Mouse (Mus musculus) hindbrain, embryonic 10.5 days (tissue): ENCODE measurements at regions not wholly inside any gene's neighbourhood (a gene's known extent, or its start where the extent isn't known, plus 50 kb on each side); places are given as distances from the start of the nearest gene placed in this dataset.

Source experiments
- DNase-seq: peaks from one replicate; pipeline ENCODE4 v3.0.0-alpha.2; 2017; ENCODE audit warnings: low spot score
- H3K27ac ChIP-seq: fragments of 300-500 bp; sonication (generic); 2 replicates; pipeline ENCODE4 v1.5.1; 2016; ENCODE audit warnings: mild to moderate bottlenecking, moderate library complexity
- H3K27me3 ChIP-seq: fragments of 300-500 bp; sonication (generic); 2 replicates; pipeline ENCODE4 v1.6.1; 2016; ENCODE audit warnings: mild to moderate bottlenecking; ENCODE audit not compliant: poor library complexity, insufficient read depth, severe bottlenecking
- H3K36me3 ChIP-seq: fragments of 300-500 bp; sonication (generic); 2 replicates; pipeline ENCODE4 v1.6.1; 2016; ENCODE audit warnings: mild to moderate bottlenecking, moderate library complexity
- H3K4me1 ChIP-seq: fragments of 300-500 bp; sonication (generic); replicated peaks from 2 replicates; pipeline ENCODE4 v1.6.1; 2016; ENCODE audit warnings: mild to moderate bottlenecking
- H3K4me3 ChIP-seq: fragments of 300-500 bp; sonication (generic); 2 replicates; pipeline ENCODE4 v1.5.1; 2016; ENCODE audit warnings: mild to moderate bottlenecking, moderate library complexity
- H3K9me3 ChIP-seq: fragments of 300-500 bp; sonication (generic); 2 replicates; pipeline ENCODE4 v1.6.1; 2016; ENCODE audit warnings: mild to moderate bottlenecking, moderate library complexity
- WGBS: fragments of 180-500 bp; shearing (Covaris S2); methylation state at CpG from one replicate; pipeline ENCODE4 v1.1.7; 2016; 5-methylcytosine and 5-hydroxymethylcytosine counted together

GRCm38 (mm10) chr4:91093885-91094284 lies 306.7 kb downstream of the Elavl2 start:
- Histone ChIP-seq H3K4me3 (no peak overlapping the region), H3K27ac (no peak overlapping the region), H3K36me3 (no peaks in the 10 kb centered on the region), H3K9me3 (no peaks in the 10 kb centered on the region), H3K27me3 (no peaks in the 10 kb centered on the region), H3K4me1 (no peaks in the 10 kb centered on the region)
- WGBS: 86% methylated on average over 4 of the region's 4 CpGs
- DNase-seq: no peak

GRCm38 (mm10) chr4:91092323-91092722 lies 308.3 kb downstream of the Elavl2 start:
- 74% methylated on average over 8 of the region's 8 CpGs for WGBS
- no peaks in the 10 kb centered on the region for H3K27me3 ChIP-seq
- no peaks in the 10 kb centered on the region for H3K9me3 ChIP-seq
- 0 out of 2 replicates have a peak overlapping the region, but pooled peaks have one; percentile 30 for H3K27ac ChIP-seq
- H3K36me3 ChIP-seq: no peaks in the 10 kb centered on the region
- H3K4me1 ChIP-seq: no peaks in the 10 kb centered on the region
- peak; percentile 11 for DNase-seq
- H3K4me3 ChIP-seq: no peak overlapping the region

GRCm38 (mm10) chr4:91091910-91092309 lies 308.7 kb downstream of the Elavl2 start:
- no peak for DNase-seq
- Histone ChIP-seq H3K4me1 (no peaks in the 10 kb centered on the region), H3K4me3 (no peak overlapping the region), H3K27ac (0 out of 2 replicates have a peak overlapping the region, but pooled peaks have one; percentile 30), H3K27me3 (no peaks in the 10 kb centered on the region), H3K9me3 (no peaks in the 10 kb centered on the region), H3K36me3 (no peaks in the 10 kb centered on the region)
- WGBS: 99% methylated on average over 3 of the region's 3 CpGs

- DNase-seq: no peak
- no peaks in the 10 kb centered on the region for H3K36me3 ChIP-seq
- no peaks in the 10 kb centered on the region for H3K27me3 ChIP-seq
- peaks cover 20% of the 10 kb centered on the region for H3K4me1 ChIP-seq
- H3K9me3 ChIP-seq: no peaks in the 10 kb centered on the region
- 63% methylated on average over 3 of the region's 3 CpGs for WGBS
- no peak overlapping the region for H3K27ac ChIP-seq
- no peak overlapping the region for H3K4me3 ChIP-seq
Measured at GRCm38 (mm10) chr4:91083950-91084349, 316.6 kb downstream of the Elavl2 start.

GRCm38 (mm10) chr4:91081447-91081846 lies 319.1 kb downstream of the Elavl2 start:
- WGBS: 84% methylated on average over 4 of the region's 4 CpGs
- H3K27ac ChIP-seq: peak overlapping the region; percentile 72; the same call in 1 of the 2 replicates
- DNase-seq: no peak

GRCm38 (mm10) chr4:91080620-91081441 lies 319.8 kb downstream of the Elavl2 start:
- Histone ChIP-seq H3K27ac (peak overlapping the region; percentile 72), H3K27me3 (no peaks in the 10 kb centered on the region), H3K4me3 (no peak overlapping the region), H3K36me3 (no peaks in the 10 kb centered on the region), H3K4me1 (peaks cover 16% of the 10 kb centered on the region), H3K9me3 (no peaks in the 10 kb centered on the region)
- WGBS: 18% methylated on average over 10 of the region's 10 CpGs
- peak; percentile 47 for DNase-seq

More at GRCm38 (mm10) chr4:91081447-91081846, 319.1 kb downstream of the Elavl2 start:
- H3K27me3 ChIP-seq: no peaks in the 10 kb centered on the region
- H3K4me1 ChIP-seq: peaks cover 18% of the 10 kb centered on the region
- no peaks in the 10 kb centered on the region for H3K9me3 ChIP-seq
- no peak overlapping the region for H3K4me3 ChIP-seq
- H3K36me3 ChIP-seq: no peaks in the 10 kb centered on the region

GRCm38 (mm10) chr4:91071263-91071662 lies 329.3 kb downstream of the Elavl2 start:
- H3K27ac ChIP-seq: no peak overlapping the region
- DNase-seq: no peak
- H3K27me3 ChIP-seq: no peaks in the 10 kb centered on the region
- H3K4me3 ChIP-seq: no peak overlapping the region
- H3K4me1 ChIP-seq: no peaks in the 10 kb centered on the region
- no peaks in the 10 kb centered on the region for H3K9me3 ChIP-seq
- no peaks in the 10 kb centered on the region for H3K36me3 ChIP-seq
- WGBS: 97% methylated on average over 2 of the region's 2 CpGs

DNA sequence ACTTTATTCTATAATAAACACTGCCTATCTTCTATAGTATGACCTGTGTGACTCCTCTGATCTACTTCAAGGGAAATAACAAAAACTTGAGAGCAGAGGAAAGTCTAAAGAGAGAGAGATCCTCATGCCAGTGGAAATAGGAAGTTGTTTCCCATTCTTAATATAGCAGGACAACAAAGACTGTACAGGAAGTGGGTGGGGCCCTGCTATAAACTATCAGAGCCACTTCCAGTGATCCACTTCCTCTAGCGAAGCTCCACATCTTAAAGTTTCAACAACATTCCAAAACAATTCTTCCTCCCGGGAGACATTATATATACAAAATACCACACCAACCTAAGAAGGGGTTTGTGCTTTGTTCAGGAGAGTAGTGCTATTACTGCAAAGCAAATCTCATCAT lies 339.7 kb downstream of the Elavl2 start:
- DNase-seq: no peak
- no peaks in the 10 kb centered on the region for H3K36me3 ChIP-seq
- 84% methylated on average over 2 of the region's 2 CpGs for WGBS

GRCm38 (mm10) chr4:91051913-91052312 lies 348.7 kb downstream of the Elavl2 start:
- 84% methylated on average over 2 of the region's 2 CpGs for WGBS
- no peak overlapping the region for H3K4me3 ChIP-seq
- no peak overlapping the region for H3K27ac ChIP-seq
- no peaks in the 10 kb centered on the region for H3K36me3 ChIP-seq
- no peaks in the 10 kb centered on the region for H3K9me3 ChIP-seq
- no peak for DNase-seq
- no peaks in the 10 kb centered on the region for H3K4me1 ChIP-seq
- no peaks in the 10 kb centered on the region for H3K27me3 ChIP-seq

More for the DNA sequence above, 339.7 kb downstream of the Elavl2 start:
- H3K27ac ChIP-seq: no peak overlapping the region
- H3K27me3 ChIP-seq: no peaks in the 10 kb centered on the region
- H3K9me3 ChIP-seq: no peaks in the 10 kb centered on the region
- H3K4me1 ChIP-seq: no peaks in the 10 kb centered on the region
- no peak overlapping the region for H3K4me3 ChIP-seq

GRCm38 (mm10) chr4:91029462-91029861 lies 371.1 kb downstream of the Elavl2 start:
- 95% methylated on average over 2 of the region's 2 CpGs for WGBS
- no peaks in the 10 kb centered on the region for H3K27me3 ChIP-seq
- no peak for DNase-seq

GRCm38 (mm10) chr4:91028013-91028626 lies 372.5 kb downstream of the Elavl2 start:
- WGBS: 93% methylated on average over 6 of the region's 6 CpGs
- DNase-seq: no peak

More at GRCm38 (mm10) chr4:91029462-91029861, 371.1 kb downstream of the Elavl2 start:
- no peaks in the 10 kb centered on the region for H3K4me1 ChIP-seq
- no peaks in the 10 kb centered on the region for H3K9me3 ChIP-seq
- H3K27ac ChIP-seq: no peak overlapping the region
- H3K36me3 ChIP-seq: no peaks in the 10 kb centered on the region
- H3K4me3 ChIP-seq: no peak overlapping the region

GRCm38 (mm10) chr4:90996388-90997092 lies 404.0 kb downstream of the Elavl2 start:
- WGBS: 71% methylated on average over 2 of the region's 2 CpGs

More at GRCm38 (mm10) chr4:91028013-91028626, 372.5 kb downstream of the Elavl2 start:
- Histone ChIP-seq H3K4me3 (no peak overlapping the region), H3K4me1 (no peaks in the 10 kb centered on the region), H3K9me3 (no peaks in the 10 kb centered on the region), H3K36me3 (no peaks in the 10 kb centered on the region), H3K27ac (no peak overlapping the region), H3K27me3 (no peaks in the 10 kb centered on the region)

GRCm38 (mm10) chr4:90964658-90965057 lies 435.9 kb downstream of the Elavl2 start:
- H3K4me1 ChIP-seq: no peaks in the 10 kb centered on the region

More at GRCm38 (mm10) chr4:90996388-90997092, 404.0 kb downstream of the Elavl2 start:
- H3K4me1 ChIP-seq: no peaks in the 10 kb centered on the region
- H3K27me3 ChIP-seq: no peaks in the 10 kb centered on the region
- no peak overlapping the region for H3K4me3 ChIP-seq
- no peaks in the 10 kb centered on the region for H3K9me3 ChIP-seq
- no peak for DNase-seq
- no peak overlapping the region for H3K27ac ChIP-seq
- no peaks in the 10 kb centered on the region for H3K36me3 ChIP-seq

More at GRCm38 (mm10) chr4:90964658-90965057, 435.9 kb downstream of the Elavl2 start:
- Histone ChIP-seq H3K27me3 (no peaks in the 10 kb centered on the region), H3K27ac (no peak overlapping the region), H3K36me3 (no peaks in the 10 kb centered on the region), H3K9me3 (no peaks in the 10 kb centered on the region), H3K4me3 (no peak overlapping the region)
- no peak for DNase-seq
- 77% methylated on average over 6 of the region's 6 CpGs for WGBS
